Mouse (Mus musculus) bone marrow, adult 2 months (tissue): ENCODE results near the gene Cops4.

ENCODE experiments used
- CTCF ChIP-seq: fragments of 200-500 bp; IDR thresholded peaks from 2 replicates; pipeline ENCODE4 v1.5.1; 2011; ENCODE audit warnings: low read length, control low read depth; ENCODE audit not compliant: control insufficient read depth, insufficient read depth
- POLR2A ChIP-seq: fragments of 200-500 bp; IDR thresholded peaks from 2 replicates; pipeline ENCODE4 v1.6.1; 2011; ENCODE audit warnings: low read depth, mild to moderate bottlenecking, control low read depth, low read length, borderline replicate concordance; ENCODE audit not compliant: control insufficient read depth

DNA sequence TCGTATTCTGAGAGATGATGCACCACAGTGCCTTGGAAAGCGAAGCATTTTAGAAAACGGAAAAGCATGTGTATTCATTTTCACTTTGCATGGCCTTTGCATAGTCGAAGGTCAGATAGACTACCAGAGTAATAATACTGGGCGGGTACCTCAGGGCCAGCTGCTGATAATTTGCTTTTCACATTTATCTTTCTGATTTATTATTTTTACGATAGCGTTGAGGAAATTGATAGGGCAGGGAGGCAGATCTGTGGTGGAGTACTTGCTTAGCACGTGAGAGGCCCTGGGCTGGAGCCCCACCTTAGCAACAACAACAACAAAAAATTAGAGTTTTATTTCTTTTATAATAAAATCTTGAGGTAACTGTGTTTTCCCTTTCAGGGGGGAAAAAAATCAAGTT, 50.1 kb downstream of the Cops4 start:
- TF ChIP-seq CTCF, result no peak
- TF ChIP-seq POLR2A, result no peak
